Mouse (Mus musculus): ENCODE measurements around the gene Gm20721.

DNA sequence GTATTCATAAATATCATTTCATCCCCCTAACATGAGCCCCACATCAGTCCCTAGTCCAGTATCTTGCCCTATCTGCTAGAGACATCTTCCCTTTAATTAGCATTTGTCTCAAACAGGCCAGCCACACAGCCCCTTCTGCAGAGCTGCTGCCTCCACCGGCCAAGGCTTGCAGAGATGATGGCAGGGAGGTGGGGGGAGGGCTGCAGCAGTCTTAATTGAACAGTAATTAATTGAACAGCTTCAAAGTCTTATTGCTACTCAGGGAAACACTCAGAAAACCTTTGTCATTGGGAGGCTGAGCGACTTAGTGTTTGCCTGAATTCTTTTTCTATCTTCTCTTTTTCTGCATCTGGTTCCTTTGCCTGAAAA, 54.9 kb downstream of the Gm20721 start:
- TF ChIP-seq CTCF (IDR thresholded peaks at IDR 0.05) (no peak), EP300 (IDR thresholded peaks at IDR 0.05) (no peak)

All from lung, postnatal 0 days (tissue).